Comparison of ENCODE assay signal across 31 mouse cellular contexts in genomic region chr9:53377597-53377996, GRCm38 (mm10). TPM values are rescaled to one million over a fixed set of nuclear protein-coding genes. Genes with fewer than 3 reads are reported as not detected.
A peak's percentile ranks its signal among the peaks of the same experiment; 100 is the strongest.
DNase-seq lines count a peak whose midpoint lies in the region; ATAC-seq and TF ChIP-seq lines count a peak whose summit lies in the region.
"Had no signal": no experiment of that assay in that cellular context is flagged by ENCODE, and none has a peak within 500 bp of the region (broad histone marks: within the 10 kb centered on the region; RNA-seq: fewer than 3 reads in every experiment).

No protein-coding gene starts in this region.

- no peak overlapping the region for H3K4me2 ChIP-seq in intestine, embryonic 15.5 days (replicated peaks)
- peak overlapping the region; percentile 21; the same call in 1 of the 2 replicates for H3K4me2 ChIP-seq in intestine, postnatal 0 days (replicated peaks; ENCODE audit: low read depth)
- no peak overlapping the region for H3K4me2 ChIP-seq in kidney, embryonic 16.5 days (replicated peaks; ENCODE audit: low read depth, low read length)
- H3K4me2 ChIP-seq: embryonic facial prominence, embryonic 13.5 days; forebrain, embryonic 12.5 days; heart, embryonic 11.5 days; heart, embryonic 15.5 days; hindbrain, embryonic 14.5 days had no signal

- WGBS in intestine, embryonic 15.5 days = 41% methylated on average over 5 of the region's 5 CpGs
- 18% methylated on average over 5 of the region's 5 CpGs for WGBS in intestine, postnatal 0 days
- WGBS in kidney, embryonic 16.5 days = 54% methylated on average over 5 of the region's 5 CpGs

- no peak overlapping the region for H3K9ac ChIP-seq in intestine, embryonic 15.5 days
- H3K9ac ChIP-seq in intestine, postnatal 0 days (ENCODE audit: low read depth, low read length) = no peak overlapping the region
- H3K9ac ChIP-seq in kidney, embryonic 16.5 days (replicated peaks; ENCODE audit: low read length) = no peak overlapping the region
- H3K9ac ChIP-seq: embryonic facial prominence, embryonic 13.5 days; forebrain, embryonic 12.5 days; forebrain, postnatal 0 days; heart, embryonic 15.5 days; hindbrain, embryonic 14.5 days had no signal

- no peaks in the 10 kb centered on the region for H3K9me3 ChIP-seq in intestine, embryonic 15.5 days
- no peaks in the 10 kb centered on the region for H3K9me3 ChIP-seq in intestine, postnatal 0 days (ENCODE audit: control insufficient read depth)
- no peaks in the 10 kb centered on the region for H3K9me3 ChIP-seq in kidney, embryonic 16.5 days (ENCODE audit: low read length)
- H3K9me3 ChIP-seq: embryonic facial prominence, embryonic 10.5 days; embryonic facial prominence, embryonic 13.5 days; forebrain, embryonic 12.5 days; G1E; heart, embryonic 15.5 days had no signal

- TF ChIP-seq CTCF in intestine, postnatal 0 days (IDR thresholded peaks at IDR 0.05; ENCODE audit: low read depth) = no peak

- peak overlapping the region; percentile 4 for H3K27ac ChIP-seq in intestine, embryonic 15.5 days
- peak overlapping the region; percentile 6; the same call in 1 of the 2 replicates for H3K27ac ChIP-seq in intestine, postnatal 0 days (ENCODE audit: low read depth, low read length)
- no peak overlapping the region for H3K27ac ChIP-seq in kidney, embryonic 16.5 days (ENCODE audit: low read length)
- H3K27ac ChIP-seq: embryonic facial prominence, embryonic 10.5 days; embryonic facial prominence, embryonic 13.5 days; forebrain, embryonic 12.5 days; gastrocnemius, adult 2 months; heart, adult 2 months; heart, embryonic 15.5 days; hindbrain, embryonic 14.5 days; hindbrain, postnatal 0 days had no signal

- ATAC-seq in intestine, embryonic 15.5 days = peak; percentile 58
- no peak for ATAC-seq in intestine, postnatal 0 days
- no peak for ATAC-seq in kidney, embryonic 16.5 days (ENCODE audit: low FRiP score, low TSS enrichment)
- ATAC-seq: forebrain, postnatal 0 days; hindbrain, postnatal 0 days; inflammation-experienced regulatory T-cells, adult 6 months; Patski had no signal

- H3K36me3 ChIP-seq in intestine, embryonic 15.5 days = no peaks in the 10 kb centered on the region
- H3K36me3 ChIP-seq in intestine, postnatal 0 days (ENCODE audit: control insufficient read depth, insufficient read depth) = peaks cover 15% of the 10 kb centered on the region; the same call in 1 of the 2 replicates
- no peaks in the 10 kb centered on the region for H3K36me3 ChIP-seq in kidney, embryonic 16.5 days (ENCODE audit: insufficient read depth, low read length)
- H3K36me3 ChIP-seq: embryonic facial prominence, embryonic 10.5 days; embryonic facial prominence, embryonic 13.5 days; forebrain, embryonic 12.5 days; G1E; heart, embryonic 15.5 days had no signal

- H3K4me1 ChIP-seq in intestine, embryonic 15.5 days (replicated peaks) = peaks cover 17% of the 10 kb centered on the region
- H3K4me1 ChIP-seq in intestine, postnatal 0 days (replicated peaks; ENCODE audit: control insufficient read depth, insufficient read depth, low read length) = 0 out of 2 replicates have a peak, but pooled peaks cover 7% of the 10 kb centered on the region
- no peaks in the 10 kb centered on the region for H3K4me1 ChIP-seq in kidney, embryonic 16.5 days (ENCODE audit: insufficient read depth, low read length)
- H3K4me1 ChIP-seq: embryonic facial prominence, embryonic 10.5 days; embryonic facial prominence, embryonic 13.5 days; forebrain, embryonic 12.5 days had no signal

- no peak overlapping the region for H3K4me3 ChIP-seq in intestine, embryonic 15.5 days (replicated peaks)
- no peak overlapping the region for H3K4me3 ChIP-seq in intestine, postnatal 0 days (ENCODE audit: low read depth, low read length)
- no peak overlapping the region for H3K4me3 ChIP-seq in kidney, embryonic 16.5 days (ENCODE audit: low read length)
- H3K4me3 ChIP-seq: embryonic facial prominence, embryonic 10.5 days; embryonic facial prominence, embryonic 13.5 days; erythroblast, embryonic 14.5 days; forebrain, embryonic 12.5 days; gastrocnemius, adult 2 months; heart, adult 2 months; heart, embryonic 15.5 days had no signal

- no peaks in the 10 kb centered on the region for H3K27me3 ChIP-seq in intestine, embryonic 15.5 days (replicated peaks)
- no peaks in the 10 kb centered on the region for H3K27me3 ChIP-seq in intestine, postnatal 0 days (replicated peaks; ENCODE audit: control insufficient read depth, insufficient read depth, low read length)
- no peaks in the 10 kb centered on the region for H3K27me3 ChIP-seq in kidney, embryonic 16.5 days (ENCODE audit: insufficient read depth, low read length)
- H3K27me3 ChIP-seq: CH12.LX; embryonic facial prominence, embryonic 13.5 days; heart, embryonic 15.5 days; Patski had no signal

- peak; percentile 37 for DNase-seq in heart, adult 11 months
- DNase-seq in heart, postnatal 4 days = no peak
- no peak for DNase-seq in urinary bladder, postnatal 14 days (ENCODE audit: low spot score)
- DNase-seq: adrenal gland, postnatal 10 days; adrenal gland, postnatal 36 days; B cell, adult 2 months; cerebellum, adult 8-10 months; cerebellum, postnatal 36 days; embryo, embryonic 11 days; forebrain, postnatal 0 days; gastrocnemius, adult 2 months; gastrocnemius, postnatal 25 days; heart, adult 2 months; heart, postnatal 10 days; heart, postnatal 36 days; kidney, adult 18-20 months had no signal

RNA-seq across cellular contexts. Expression of gene Kdelc2, which starts 6.2 kb away (rescaled TPM):
- total RNA-seq in heart, postnatal 4 days (2021) = 10 to 100 TPM; 15.7 to 16.1 TPM
- 28.2 and 33.1 TPM in 2 replicates for polyA plus RNA-seq in intestine, embryonic 15.5 days (2015; fragmentation: Nextera tagmentation; extraction: Ambion mirVana)
- 10.5 and 11.7 TPM in 2 replicates for polyA plus RNA-seq in intestine, postnatal 0 days (2015; fragmentation: Nextera tagmentation; extraction: Ambion mirVana)
- 30.4 and 34.1 TPM in 2 replicates for polyA plus RNA-seq in kidney, embryonic 16.5 days (2015; fragmentation: Nextera tagmentation; extraction: Ambion mirVana)
- total RNA-seq: CH12.LX had no signal
- polyA plus RNA-seq: erythroblast, embryonic 14.5 days; G1E had no signal

RNA-seq across cellular contexts. Expression of gene 4930550C14Rik, which starts 24.5 kb away (rescaled TPM):
- total RNA-seq in heart, postnatal 4 days (2021) = under 1 TPM in 1 of 2 experiments, not detected in 1; 0.52 TPM
- polyA plus RNA-seq in intestine, embryonic 15.5 days (2015; fragmentation: Nextera tagmentation; extraction: Ambion mirVana) = 0.71 and 0.87 TPM in 2 replicates
- 0.26 and 0.58 TPM in 2 replicates for polyA plus RNA-seq in intestine, postnatal 0 days (2015; fragmentation: Nextera tagmentation; extraction: Ambion mirVana)
- polyA plus RNA-seq in kidney, embryonic 16.5 days (2015; fragmentation: Nextera tagmentation; extraction: Ambion mirVana) = 2.6 and 2.7 TPM in 2 replicates
- total RNA-seq: G1E; gastrocnemius, postnatal 25 days; heart, adult 2 months had no signal
- polyA plus RNA-seq: G1E; hindbrain, embryonic 14.5 days had no signal
